Mouse (Mus musculus) frontal cortex, adult (tissue): ENCODE data around the gene Acap1.
"Not testable (repeated sequence)": the region's sequence is repeated elsewhere in the genome, so short reads cannot be mapped to it uniquely, and the experiment has no call there.

Experiments used
- ATAC-seq: cut with Nextera tagmentation; 2 replicates; pipeline ENCODE4 v1.9.2; 2017; ENCODE audit warnings: mild to moderate bottlenecking, moderate library complexity, mixed read lengths; ENCODE audit not compliant: low TSS enrichment

Acap1 gene

DNA sequence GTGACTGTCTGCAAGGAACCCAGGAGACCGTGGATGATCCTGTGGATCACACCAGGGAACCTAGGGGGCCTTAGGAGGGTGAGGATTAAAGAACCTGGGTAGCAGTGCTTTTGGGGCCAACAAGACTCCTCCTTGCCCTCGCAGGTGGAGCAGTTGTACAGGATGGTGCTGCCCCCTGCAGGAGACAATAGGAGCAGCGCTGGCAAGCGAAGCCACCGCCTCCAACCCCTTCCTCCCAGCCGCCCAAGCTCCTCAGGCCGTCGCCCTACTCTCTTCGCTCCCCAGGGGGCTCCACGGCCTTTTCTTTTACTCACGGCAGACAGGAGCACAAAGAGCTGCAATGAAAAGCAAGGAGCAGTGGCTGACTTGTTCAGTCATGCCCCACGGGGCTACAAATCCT is 18.5 kb downstream of the Acap1 start:
- peak; percentile 66; the same call in 1 of the 2 replicates for ATAC-seq

DNA sequence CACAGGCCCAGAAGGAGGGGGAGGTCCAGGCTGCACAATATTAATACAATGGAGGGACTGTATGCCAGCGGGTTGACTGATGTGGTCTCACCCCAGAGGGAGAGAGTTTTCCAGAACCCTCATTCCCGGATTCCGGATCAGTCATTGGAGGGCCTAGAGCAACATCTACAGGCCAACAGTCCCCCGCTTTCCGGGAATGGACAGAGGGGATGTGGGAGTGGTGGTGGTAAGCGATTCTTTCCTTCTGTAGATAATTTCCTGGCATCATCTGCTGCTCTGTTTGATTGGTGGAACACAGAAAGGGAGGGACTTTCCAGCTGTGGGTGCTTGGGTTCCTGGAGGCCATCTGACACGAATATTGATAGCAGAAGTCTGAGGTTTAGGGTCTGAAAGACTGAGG is 19.2 kb downstream of the Acap1 start:
- ATAC-seq = no peak

DNA sequence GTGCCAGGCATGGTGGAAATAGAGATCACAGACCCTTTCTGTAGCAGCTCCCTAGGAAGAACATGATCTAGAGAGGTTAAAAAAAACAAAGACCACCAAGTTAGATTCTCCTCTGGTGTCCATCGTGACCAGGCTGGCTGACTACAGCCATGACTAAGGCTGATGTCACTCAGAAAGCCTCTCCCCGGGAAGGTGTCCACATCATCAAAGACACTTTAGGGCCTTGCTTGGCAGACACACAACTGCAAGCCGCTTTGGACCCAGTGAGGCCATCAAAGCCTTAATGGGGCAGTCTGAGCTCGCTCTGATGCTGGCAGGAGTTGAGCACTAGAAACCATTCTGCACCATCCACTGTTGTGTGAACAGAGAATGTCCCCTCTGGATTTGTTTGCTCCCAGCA is 22.9 kb downstream of the Acap1 start:
- no peak for ATAC-seq

DNA sequence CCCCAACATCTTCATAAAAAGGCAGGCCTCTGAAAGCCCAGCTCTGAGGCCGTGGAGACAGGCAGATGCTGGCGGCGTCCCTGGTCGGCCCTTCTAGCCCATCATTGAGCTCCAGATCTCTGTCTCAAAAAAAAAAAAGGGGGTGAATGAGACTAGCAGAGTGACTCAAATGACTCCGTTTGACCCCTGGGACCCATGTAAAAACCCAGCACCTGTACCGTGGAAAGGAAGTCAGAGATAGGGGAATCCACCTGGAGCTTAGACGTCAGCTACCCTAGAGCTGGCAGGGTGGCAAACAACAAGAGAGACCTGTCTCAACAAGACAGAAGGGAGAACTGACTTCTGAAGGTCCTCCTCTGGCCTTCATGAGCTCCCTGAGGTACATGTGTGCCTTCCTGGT is 23.5 kb downstream of the Acap1 start:
- ATAC-seq = no peak

DNA sequence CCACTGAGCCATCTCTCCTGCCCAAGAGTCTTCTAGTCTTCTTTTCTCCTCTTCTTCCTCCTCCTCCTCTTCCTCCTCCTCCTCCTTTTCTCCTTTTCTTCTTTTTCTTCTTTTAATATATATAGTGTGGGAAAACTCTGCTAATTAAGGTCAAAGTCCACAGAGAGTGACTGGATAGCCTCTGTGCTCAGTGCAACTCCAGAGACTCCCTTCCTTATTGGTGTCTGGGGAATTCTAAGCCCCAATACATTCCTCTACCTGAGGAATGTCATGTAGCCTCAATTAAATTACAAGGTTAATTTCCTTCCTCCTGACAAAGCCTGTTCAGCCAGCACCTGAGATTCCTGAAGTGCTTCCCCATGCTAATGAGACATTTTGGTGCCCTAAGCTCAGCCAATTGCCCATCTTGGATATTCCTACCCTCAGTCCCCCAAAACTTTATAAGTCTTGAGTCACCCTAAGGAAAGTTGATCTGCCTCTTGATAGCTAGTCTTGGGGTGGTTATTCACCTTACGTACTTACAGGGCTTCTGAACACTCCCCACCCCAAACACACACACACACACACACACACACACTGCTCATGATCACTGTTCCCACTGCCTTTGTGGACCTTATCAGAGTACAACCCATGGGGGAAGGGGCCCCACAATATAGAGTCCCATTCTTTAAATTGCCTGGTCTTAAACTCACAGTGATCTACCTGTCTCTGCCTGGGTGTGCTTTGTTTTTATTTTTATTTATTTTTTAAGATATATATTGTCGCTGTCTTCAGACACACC is 24.9 kb downstream of the Acap1 start:
- ATAC-seq = no peak

DNA sequence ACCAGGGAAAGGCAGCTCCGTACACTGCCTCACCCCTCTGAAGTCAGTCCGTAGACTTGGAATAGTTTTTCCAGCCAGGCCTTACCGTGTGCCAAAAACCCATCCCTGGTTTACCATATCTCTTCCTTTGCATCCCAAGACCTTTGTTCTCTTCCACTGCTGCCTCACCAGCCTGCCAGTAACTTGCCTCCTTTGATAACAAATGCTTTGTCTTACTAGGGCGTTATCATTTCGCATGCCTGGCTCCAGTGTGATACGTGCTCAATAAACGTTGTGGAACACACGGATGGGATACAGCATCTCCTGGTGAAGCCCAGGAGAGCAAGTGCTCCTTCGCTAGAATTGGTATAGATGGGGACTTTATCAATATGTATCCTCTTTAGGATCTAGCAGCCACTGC is 28.0 kb downstream of the Acap1 start:
- no peak for ATAC-seq

DNA sequence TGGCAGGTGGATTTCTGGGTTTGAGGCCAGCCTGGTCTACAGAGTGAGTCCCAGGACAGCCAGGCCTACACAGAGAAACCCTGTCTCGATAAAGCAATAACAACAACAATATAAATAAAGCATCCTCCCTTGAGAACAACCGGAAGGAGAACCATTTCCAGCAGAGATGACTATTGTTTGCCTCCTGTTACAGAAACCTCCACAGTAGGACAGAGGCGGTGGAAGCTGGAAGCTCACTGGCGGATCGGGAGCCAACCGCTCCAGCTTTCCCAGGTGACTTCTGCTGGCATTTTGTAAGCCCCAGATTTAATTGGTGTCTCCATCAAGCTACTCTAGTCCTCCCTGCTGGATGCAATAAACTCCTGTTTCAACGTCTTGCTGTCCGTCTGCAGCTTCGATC is 29.8 kb downstream of the Acap1 start:
- no peak for ATAC-seq

DNA sequence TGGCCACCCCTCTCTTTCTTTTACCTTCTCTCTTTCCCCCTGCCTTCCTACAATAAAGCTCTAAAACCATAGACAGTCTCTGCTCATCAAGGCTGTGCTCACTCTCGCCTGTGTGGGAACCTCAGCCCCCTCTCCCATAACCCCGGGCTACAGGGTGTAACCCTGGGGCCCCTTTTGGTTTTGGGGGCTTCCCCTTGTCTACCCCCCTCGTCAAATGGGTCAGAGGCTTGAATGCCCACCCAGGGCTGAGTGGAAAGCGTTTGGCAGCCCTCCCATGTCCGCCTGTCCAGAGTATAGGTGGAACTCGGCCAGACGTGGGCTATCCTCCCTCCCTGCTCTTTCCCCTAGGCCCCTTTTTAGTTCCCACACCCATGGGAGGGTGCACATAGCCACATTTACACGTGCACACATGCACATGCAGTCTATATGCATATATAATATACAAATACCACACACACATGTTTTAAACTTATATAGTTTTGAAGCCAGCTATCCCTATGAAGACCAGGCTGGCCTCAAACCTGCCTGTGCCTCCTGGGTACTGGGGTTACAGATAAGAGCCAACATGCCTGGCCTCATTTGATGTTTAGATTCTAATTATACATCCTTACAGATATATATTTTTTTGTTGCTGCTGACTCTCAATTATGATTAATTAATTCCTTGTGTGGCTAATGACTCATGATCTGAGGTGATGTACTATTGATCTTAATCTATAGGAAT is 31.0 kb downstream of the Acap1 start:
- no peak for ATAC-seq

DNA sequence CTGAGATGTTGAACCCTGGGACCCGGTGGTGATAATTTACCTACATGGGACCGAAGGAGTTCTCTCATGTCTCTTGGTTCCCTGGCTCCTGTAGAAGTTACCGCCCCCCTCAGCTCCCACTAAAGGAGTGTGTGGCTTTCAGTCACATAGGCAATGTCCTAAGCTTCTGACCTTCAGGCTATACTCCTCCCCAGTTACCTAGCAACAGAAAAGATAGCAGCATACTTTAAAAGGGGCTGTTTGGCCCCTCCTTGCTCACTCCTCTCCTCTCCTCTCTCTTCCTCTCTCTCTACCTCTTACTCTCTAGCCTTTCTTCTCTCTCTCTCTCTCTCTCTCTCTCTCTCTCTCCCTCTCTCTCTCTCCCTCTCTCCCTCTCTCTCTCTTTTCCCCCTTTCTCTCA is 31.6 kb downstream of the Acap1 start:
- not testable (repeated sequence) for ATAC-seq

DNA sequence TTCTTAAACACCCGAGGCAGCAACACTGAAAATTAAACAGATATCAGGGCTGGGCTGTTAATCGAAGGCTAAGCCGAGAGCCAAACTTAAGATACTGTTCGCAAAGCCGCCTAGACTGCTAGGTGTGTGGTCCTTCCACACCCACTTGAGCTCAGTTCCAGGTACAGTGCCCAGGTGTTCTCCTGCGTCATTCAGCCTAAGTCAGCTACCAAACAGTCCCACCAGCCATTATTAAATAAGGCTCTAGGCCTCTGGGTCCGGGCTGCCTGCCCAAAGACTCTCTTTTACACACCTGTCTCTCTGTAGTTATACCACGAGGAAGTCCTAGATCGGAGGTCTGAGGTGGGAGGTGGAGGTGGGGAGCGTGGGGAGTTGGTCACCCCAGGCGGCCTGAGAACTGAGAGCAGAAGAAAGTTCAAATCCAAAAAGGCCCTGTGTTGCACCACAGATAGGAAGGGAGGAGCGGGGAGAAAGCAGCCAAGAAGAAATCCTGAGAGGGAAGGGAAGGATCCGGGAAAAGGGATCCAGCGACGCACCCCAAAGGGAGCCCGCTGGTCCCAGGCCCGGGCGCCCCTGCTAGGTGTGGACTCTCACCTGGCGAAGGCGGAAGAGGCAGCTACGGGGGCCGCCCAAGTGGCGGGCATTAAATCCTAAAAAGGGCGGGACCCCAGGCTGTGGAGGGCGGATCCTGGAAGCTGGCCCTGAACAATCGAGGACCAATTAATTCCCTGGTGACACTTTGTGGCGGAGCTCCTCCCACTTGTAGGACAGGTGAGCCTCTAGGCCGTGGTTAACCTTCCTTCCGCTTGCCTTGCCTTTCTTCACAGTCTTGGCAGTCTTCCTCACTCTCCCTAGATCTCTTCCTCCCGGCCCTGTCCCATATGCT is 37.0 kb downstream of the Acap1 start, which contains the start of gene Tnk1:
TSS of gene Tnk1 (minus strand) at position 618 of the 886 bp plus-strand sequence.
- no peak for ATAC-seq

DNA sequence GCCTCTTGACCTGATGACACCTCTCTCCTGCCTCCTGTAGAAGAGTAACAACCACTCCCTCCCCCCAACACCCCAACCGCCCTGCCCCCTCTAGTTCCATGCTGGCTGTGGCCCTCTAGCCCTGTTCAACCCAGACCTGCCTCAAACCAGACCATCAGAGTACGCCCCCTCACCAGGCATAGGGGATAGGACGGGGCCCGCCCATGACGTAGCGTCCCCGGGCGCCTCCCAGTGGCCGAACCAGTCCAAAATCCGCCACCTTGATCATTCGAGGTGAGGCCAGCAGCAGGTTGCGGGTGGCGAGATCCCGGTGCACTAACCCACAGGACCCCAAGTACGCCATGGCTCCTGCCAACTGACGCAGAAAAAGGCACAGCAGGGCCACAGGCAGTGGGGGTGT is 40.0 kb downstream of the Acap1 start:
- no peak for ATAC-seq

DNA sequence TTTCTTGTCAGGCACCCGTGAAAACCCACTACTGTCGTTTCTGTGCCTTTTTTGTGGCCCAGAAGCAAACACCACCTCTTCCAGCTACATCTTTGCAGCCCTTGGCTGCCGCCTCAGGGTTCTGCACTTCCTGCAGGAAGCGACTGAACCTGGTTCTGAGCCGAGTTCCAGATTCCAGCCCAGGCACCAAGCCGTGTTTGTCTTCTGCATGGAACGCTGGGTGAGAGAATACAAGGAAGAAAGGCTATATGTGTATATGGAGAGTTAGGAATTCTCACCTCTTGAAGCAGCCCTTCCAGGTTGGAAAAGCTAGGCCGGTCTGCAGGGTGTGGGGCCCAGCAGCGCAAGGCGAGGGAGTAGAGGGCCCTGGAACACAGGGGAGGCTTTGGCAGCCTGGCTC is 40.7 kb downstream of the Acap1 start:
- ATAC-seq = no peak

DNA sequence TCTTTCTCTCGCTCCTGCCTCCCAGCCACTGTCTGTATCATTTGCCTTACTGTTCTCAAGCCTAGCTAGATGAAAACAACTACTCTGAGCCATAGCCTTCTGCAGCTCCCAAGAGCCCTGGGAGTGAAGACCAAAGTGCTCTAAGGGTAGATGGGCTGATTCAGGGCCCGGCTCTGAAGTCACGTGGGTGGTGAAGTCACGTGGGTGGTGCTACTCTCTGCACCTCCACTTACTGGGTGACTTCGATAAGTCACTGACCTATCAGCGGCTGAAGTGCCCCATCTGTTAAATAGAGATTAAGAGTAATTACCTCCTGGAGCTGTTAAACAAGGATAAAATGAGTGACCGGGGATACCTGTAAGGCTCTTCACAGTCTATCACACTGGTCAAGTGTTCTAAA is 41.3 kb downstream of the Acap1 start:
- ATAC-seq = no peak

DNA sequence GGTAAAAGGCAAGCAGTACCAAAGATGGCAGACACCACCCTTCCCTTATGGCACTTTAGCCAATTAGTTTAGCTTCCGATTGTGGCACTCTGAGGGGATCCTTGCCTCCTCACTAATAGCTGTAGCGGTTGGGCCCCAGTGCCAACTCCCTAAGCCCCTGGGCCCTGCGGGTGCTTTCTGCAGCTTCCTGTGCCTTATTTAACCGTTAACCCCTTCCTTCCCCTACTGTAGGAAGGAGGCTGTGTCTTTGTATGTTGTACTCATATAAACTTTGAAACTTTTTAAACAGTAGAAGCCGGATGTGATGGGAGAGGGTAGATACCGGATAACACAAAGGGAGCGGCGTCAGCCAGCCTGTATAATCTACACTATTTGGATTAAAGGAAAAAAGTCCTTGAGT is 44.6 kb downstream of the Acap1 start:
- no peak for ATAC-seq

DNA sequence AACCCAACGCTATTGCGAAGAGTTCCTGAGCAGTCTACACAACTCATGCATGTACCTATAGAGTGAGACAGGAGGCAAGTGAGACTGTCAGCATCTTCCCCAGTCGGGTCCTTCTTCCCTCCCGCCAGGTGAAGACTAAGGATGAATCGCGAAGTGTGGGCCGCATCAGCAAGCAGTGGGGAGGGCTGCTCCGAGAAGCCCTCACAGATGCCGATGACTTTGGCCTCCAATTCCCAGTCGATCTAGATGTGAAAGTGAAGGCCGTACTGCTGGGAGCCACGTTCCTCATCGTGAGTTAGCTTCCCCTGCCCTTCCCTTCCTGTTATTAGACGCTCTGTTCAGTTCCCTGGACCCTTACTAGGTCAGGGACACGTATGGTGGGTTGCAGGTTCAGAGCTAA is 45.5 kb downstream of the Acap1 start:
- ATAC-seq = no peak

DNA sequence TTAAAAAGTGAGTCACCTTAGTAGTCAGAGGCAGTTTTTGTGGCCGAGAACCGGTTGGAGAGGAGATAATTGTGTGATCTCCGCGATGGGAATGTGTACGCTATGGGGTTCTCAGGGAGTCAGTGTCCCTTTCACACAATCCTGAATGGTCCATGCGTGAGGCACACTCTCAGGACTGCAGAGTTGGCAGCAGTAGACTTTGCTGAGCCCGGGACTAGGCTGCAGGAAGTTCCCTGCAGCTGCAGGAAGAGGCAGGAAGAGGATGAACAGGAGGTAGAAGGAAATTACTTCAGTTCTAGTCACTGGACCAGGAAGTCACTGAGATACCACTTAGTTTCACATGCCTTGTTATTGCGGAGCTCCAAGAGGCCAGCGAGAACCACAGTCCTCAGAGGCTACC is 46.2 kb downstream of the Acap1 start:
- no peak for ATAC-seq

DNA sequence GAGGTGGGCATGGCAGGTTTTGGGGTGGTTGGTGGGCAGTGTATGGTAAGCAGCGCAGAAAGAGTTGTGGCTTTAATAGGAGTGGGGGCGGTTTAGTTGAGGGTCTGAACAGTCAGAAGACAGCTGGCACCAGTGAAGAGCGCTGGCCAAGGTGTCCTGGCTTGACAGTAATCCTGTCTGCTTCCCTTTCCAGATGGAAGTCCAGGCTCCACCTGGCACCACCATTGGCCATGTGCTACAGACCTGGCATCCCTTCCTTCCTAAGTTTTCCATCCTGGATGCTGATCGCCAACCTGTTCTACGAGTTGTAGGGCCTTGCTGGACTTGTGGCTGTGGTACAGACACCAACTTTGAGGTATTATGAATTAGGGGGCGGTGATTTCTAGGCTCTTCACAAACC is 47.3 kb downstream of the Acap1 start:
- no peak for ATAC-seq

DNA sequence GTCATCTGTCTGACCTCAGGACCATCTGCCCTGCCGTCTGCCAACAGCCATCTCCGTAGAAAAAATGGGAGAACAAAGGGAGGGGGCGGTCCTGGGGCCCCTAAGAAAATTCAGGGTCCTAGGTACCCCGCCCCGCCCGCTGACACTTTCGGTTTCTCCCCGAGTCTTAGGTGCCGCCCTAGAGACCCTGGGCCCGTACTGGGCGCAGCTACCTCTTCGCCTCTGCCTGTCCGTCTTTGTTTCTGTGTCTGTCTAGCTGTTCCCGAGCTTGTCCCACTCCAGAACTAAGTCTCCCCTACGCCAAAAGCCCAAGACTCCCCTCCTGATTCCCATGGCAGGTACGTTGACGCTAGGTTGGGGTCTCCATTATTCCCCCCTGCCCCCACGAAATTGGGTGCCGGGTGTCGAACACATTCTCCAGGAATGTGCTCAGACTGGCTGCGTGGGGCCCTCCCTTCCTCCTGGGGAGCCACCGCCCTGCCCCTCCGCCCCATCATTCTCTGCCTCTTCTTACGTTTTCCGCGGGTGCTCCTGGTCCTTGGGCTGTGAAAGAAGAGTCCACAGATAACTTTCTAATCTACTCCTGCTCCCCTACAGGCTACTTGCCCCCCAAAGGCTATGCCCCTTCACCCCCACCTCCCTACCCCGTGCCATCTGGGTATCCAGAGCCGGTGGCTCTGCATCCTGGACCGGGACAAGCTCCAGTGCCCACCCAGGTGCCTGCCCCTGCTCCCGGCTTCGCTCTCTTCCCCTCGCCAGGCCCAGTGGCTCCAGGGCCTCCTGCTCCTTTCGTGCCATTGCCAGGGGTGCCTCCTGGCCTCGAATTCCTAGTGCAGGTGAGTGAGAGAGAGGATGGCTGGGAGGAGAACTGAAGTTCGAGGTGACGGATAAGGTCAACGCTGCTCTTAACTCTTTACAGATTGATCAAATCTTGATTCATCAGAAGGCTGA is 48.3 kb downstream of the Acap1 start:
- no peak for ATAC-seq

DNA sequence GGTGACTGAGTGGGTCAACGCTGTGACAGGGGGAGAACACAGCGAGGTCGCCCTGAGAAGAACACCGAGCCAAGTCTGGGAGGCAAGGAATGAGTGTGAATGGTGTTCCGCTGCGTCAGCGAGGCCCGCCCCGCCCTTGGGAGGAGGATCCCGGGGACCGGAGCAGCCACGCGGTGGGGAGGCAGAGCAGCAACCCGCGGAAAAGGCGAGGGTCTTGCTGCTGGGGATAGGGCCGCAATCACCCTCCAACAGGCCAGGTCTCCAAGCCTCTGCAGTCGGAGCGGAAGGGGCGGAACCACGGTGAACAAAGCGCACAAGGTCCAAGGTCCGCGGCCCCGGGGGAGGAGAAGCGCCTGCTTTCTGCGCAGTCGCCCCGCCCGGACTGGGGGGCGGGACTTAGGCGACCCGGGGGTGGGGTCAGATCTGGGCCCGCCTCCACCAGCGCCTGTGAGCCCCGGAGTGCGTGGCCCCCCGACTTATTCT is 49.1 kb downstream of the Acap1 start, which contains the start of gene Plscr3:
TSS of gene Plscr3 (plus strand) at position 179 of the 483 bp plus-strand sequence.
- ATAC-seq = peak; percentile 86

DNA sequence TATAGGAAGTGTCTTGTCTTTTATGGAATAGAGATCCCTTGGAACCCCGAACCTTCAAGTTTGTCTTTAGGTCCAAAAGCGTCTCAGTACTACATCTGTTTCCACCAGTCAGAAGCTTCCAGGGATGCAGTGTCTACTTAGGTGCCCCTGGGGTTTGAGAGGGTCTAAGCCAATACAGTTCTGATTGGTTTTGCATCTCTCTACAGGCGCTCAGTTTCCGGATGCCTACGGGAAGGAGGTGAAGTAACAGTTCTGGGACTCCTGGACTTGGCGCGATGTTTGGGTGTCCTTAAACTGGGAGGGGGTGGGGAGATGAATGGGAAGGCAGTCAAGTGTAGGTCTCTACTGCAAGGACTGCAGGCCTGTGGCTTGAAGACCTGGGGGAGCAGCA is 56.6 kb downstream of the Acap1 start:
- ATAC-seq = no peak; the same call in 1 of the 2 replicates
